ENCODE assay signal across 21 mouse cellular contexts in genomic region chr11:51625187-51625820, GRCm38 (mm10). TPM values are rescaled to one million over a fixed set of nuclear protein-coding genes. Genes with fewer than 3 reads are reported as not detected.
DNase-seq lines count a peak whose midpoint lies in the region; ATAC-seq and TF ChIP-seq lines count a peak whose summit lies in the region.
"Had no signal": no experiment of that assay in that cellular context is flagged by ENCODE, and none has a peak within 500 bp of the region (broad histone marks: within the 10 kb centered on the region; RNA-seq: fewer than 3 reads in every experiment).

No protein-coding gene starts in this region.

- H3K4me3 ChIP-seq in layer of hippocampus, adult 2 months, result no peak overlapping the region
- H3K4me3 ChIP-seq in G1E (ENCODE audit: low read depth, low read length), result no peak overlapping the region
- H3K4me3 ChIP-seq: forebrain, embryonic 15.5 days; gastrocnemius, adult 2 months; limb, embryonic 10.5 days; midbrain, embryonic 15.5 days had no signal

- DNase-seq in layer of hippocampus, adult 2 months (ENCODE audit: low spot score in 2 of 2), result no peak
- DNase-seq in layer of hippocampus, postnatal 10 days (ENCODE audit: low spot score in 2 of 2), result no peak
- peak; percentile 68 for DNase-seq in G1E (ENCODE audit: low spot score)
- peak; percentile 47 for DNase-seq in yolk sac, embryonic 10.5 days (ENCODE audit: low spot score)
- no peak for DNase-seq in cerebellum, adult 8-10 months
- no peak for DNase-seq in frontal cortex, postnatal 36 days (ENCODE audit: low spot score in 2 of 2)
- DNase-seq: cerebellum, postnatal 25 days; gastrocnemius, adult 2 months; heart, postnatal 14 days; kidney, adult 2 months; kidney, postnatal 36 days; layer of hippocampus, postnatal 36 days; lung, adult 2 months; right cerebral cortex, adult 18-20 months; thymus, postnatal 25 days had no signal

- H3K27me3 ChIP-seq in G1E (ENCODE audit: insufficient read depth, low read length), result no peaks in the 10 kb centered on the region
- H3K27me3 ChIP-seq: forebrain, embryonic 15.5 days; midbrain, embryonic 15.5 days had no signal

- H3K27ac ChIP-seq in layer of hippocampus, adult 2 months, result peak overlapping the region; percentile 64
- H3K27ac ChIP-seq: forebrain, embryonic 15.5 days; gastrocnemius, adult 2 months; limb, embryonic 10.5 days; midbrain, embryonic 15.5 days; stomach, postnatal 0 days had no signal

- peaks cover 94% of the 10 kb centered on the region for H3K36me3 ChIP-seq in G1E (replicated peaks)

- H3K9me3 ChIP-seq in G1E (replicated peaks), result no peaks in the 10 kb centered on the region
- H3K9me3 ChIP-seq: forebrain, embryonic 15.5 days; limb, embryonic 10.5 days; midbrain, embryonic 15.5 days had no signal

- peak; percentile 66 for ATAC-seq in G1E (ENCODE audit: extremely low read depth, insufficient number of reproducible peaks, low FRiP score, poor library complexity, severe bottlenecking)
- peak; percentile 65 for ATAC-seq in erythroblast, adult 5-6 weeks (replicated peaks; ENCODE audit: low FRiP score, poor library complexity, severe bottlenecking)
- ATAC-seq: forebrain, embryonic 15.5 days; hindbrain, embryonic 16.5 days; midbrain, embryonic 15.5 days had no signal

- TF ChIP-seq CTCF in layer of hippocampus, adult 2 months (conservative IDR thresholded peaks at IDR 0.05), result no peak
- TF ChIP-seq CTCF in G1E (IDR thresholded peaks at IDR 0.05; ENCODE audit: low read depth, low read length), result no peak

- H3K4me1 ChIP-seq in G1E (ENCODE audit: insufficient read depth, low read depth, low read length), result peaks cover 73% of the 10 kb centered on the region

RNA-seq across cellular contexts. Expression of gene Nhp2, which starts 5.8 kb away (rescaled TPM):
- 10 to 100 TPM; 41.7 to 48.2 TPM for total RNA-seq in layer of hippocampus, adult 2 months (2021)
- 10 to 100 TPM; 56.9 to 60.4 TPM for total RNA-seq in layer of hippocampus, postnatal 10 days (2021)
- total RNA-seq in G1E (2014; fragmentation: Nextera tagmentation) (73.2 and 91.1 TPM in 2 replicates), G1E (2017) (136 and 139 TPM in 2 replicates)
- polyA plus RNA-seq in G1E (2012), result 202 and 235 TPM in 2 replicates
- 7.5 and 27.6 TPM in 2 replicates for total RNA-seq in erythroblast, adult 5-6 weeks (2015; ENCODE audit: low replicate concordance)
- total RNA-seq in erythroblast, adult 5-6 weeks (2017; ENCODE audit: low replicate concordance), result 19.2 and 23.3 TPM in 2 replicates

RNA-seq across cellular contexts. Expression of gene Rmnd5b, which starts 10.4 kb away (rescaled TPM):
- 10 to 100 TPM; 59.8 to 65.2 TPM for total RNA-seq in layer of hippocampus, adult 2 months (2021)
- 10 to 100 TPM; 54.8 to 55.1 TPM for total RNA-seq in layer of hippocampus, postnatal 10 days (2021)
- 27.6 and 35.8 TPM in 2 replicates for total RNA-seq in G1E (2014; fragmentation: Nextera tagmentation)
- 26.8 and 28.0 TPM in 2 replicates for total RNA-seq in G1E (2017)
- 15.7 and 18.4 TPM in 2 replicates for polyA plus RNA-seq in G1E (2012)
- total RNA-seq in erythroblast, adult 5-6 weeks (2015; ENCODE audit: low replicate concordance), result 17.3 and 18.6 TPM in 2 replicates
- total RNA-seq in erythroblast, adult 5-6 weeks (2017; ENCODE audit: low replicate concordance), result 3.6 and 3.9 TPM in 2 replicates

RNA-seq across cellular contexts. Expression of gene Hnrnpab, which starts 18.7 kb away (rescaled TPM):
- 100 to 1,000 TPM; 149 to 155 TPM for total RNA-seq in layer of hippocampus, adult 2 months (2021)
- total RNA-seq in layer of hippocampus, postnatal 10 days (2021), result 100 to 1,000 TPM; 238 to 239 TPM
- total RNA-seq in G1E (2014; fragmentation: Nextera tagmentation) (504 and 536 TPM in 2 replicates), G1E (2017) (669 and 683 TPM in 2 replicates)
- polyA plus RNA-seq in G1E (2012), result 1,141 and 1,394 TPM in 2 replicates
- 140 and 157 TPM in 2 replicates for total RNA-seq in erythroblast, adult 5-6 weeks (2015; ENCODE audit: low replicate concordance)
- total RNA-seq in erythroblast, adult 5-6 weeks (2017; ENCODE audit: low replicate concordance), result 174 and 180 TPM in 2 replicates

RNA-seq across cellular contexts. Expression of gene N4bp3, which starts 25.3 kb away (rescaled TPM):
- total RNA-seq in layer of hippocampus, adult 2 months (2021), result 10 to 100 TPM; 11.3 to 16.4 TPM
- 10 to 100 TPM; 14.1 to 15.5 TPM for total RNA-seq in layer of hippocampus, postnatal 10 days (2021)
- total RNA-seq in G1E (2014; fragmentation: Nextera tagmentation) (not detected in 2 replicates), G1E (2017) (0.05 and 0.35 TPM in 2 replicates)
- 0.08 and 0.13 TPM in 2 replicates for polyA plus RNA-seq in G1E (2012)
- 1.0 TPM in 1 of 2 replicates, not detected in the other for total RNA-seq in erythroblast, adult 5-6 weeks (2015; ENCODE audit: low replicate concordance)
- total RNA-seq in erythroblast, adult 5-6 weeks (2017; ENCODE audit: low replicate concordance), result not detected in 2 replicates

RNA-seq across cellular contexts. Expression of gene D930048N14Rik, which starts 25.4 kb away (rescaled TPM):
- 1 to 10 TPM; 1.4 to 2.4 TPM for total RNA-seq in layer of hippocampus, adult 2 months (2021)
- total RNA-seq in layer of hippocampus, postnatal 10 days (2021), result 1 to 10 TPM in 1 of 2 experiments, under 1 TPM in 1; 0.98 to 1.3 TPM
- total RNA-seq in G1E (2014; fragmentation: Nextera tagmentation) (not detected in 2 replicates), G1E (2017) (0.05 and 0.06 TPM in 2 replicates)
- not detected in 2 replicates for polyA plus RNA-seq in G1E (2012)
- 0.84 TPM in 1 of 2 replicates, not detected in the other for total RNA-seq in erythroblast, adult 5-6 weeks (2015; ENCODE audit: low replicate concordance)
- not detected in 2 replicates for total RNA-seq in erythroblast, adult 5-6 weeks (2017; ENCODE audit: low replicate concordance)

Comparison
In these comparisons a context has a peak if more than half of its experiments do, and no peak if none do; other contexts are left out.
1. DNase-seq: peak in G1E (single experiment) and yolk sac, embryonic 10.5 days (single experiment); none in layer of hippocampus, adult 2 months (0 of 2), layer of hippocampus, postnatal 10 days (0 of 2), cerebellum, adult 8-10 months (single experiment) and frontal cortex, postnatal 36 days (0 of 2).